Mouse (Mus musculus) embryo, embryonic 11 days (tissue): ENCODE data around the gene G6pd2.

Experiments used
- DNase-seq: peaks from one replicate; pipeline ENCODE4 v3.0.0-alpha.2; 2015

Gene G6pd2

GRCm38 (mm10) chr5:61808516-61808915, at the start of gene G6pd2:
G6pd2 (plus strand) TSS chr5:61808816.
- DNase-seq, result no peak

GRCm38 (mm10) chr5:61764214-61764613, 44.4 kb upstream of the G6pd2 start:
- DNase-seq, result no peak

GRCm38 (mm10) chr5:61832935-61833551, 24.4 kb downstream of the G6pd2 start:
- DNase-seq, result no peak

- no peak for DNase-seq
These were observed 35.3 kb downstream of the G6pd2 start for GRCm38 (mm10) chr5:61843891-61844290.
